Mouse (Mus musculus) testis, adult 2 months (tissue): Measurements from ENCODE around the gene Tmem132d.

ENCODE experiments used
- CTCF ChIP-seq: fragments of 200-500 bp; IDR thresholded peaks from 2 replicates; pipeline ENCODE4 v1.5.1; 2012; ENCODE audit warnings: low read depth, mild to moderate bottlenecking, inconsistent platforms, low read length, moderate library complexity; ENCODE audit not compliant: control insufficient read depth, insufficient read depth, insufficient replicate concordance
- POLR2A ChIP-seq: fragments of 200-500 bp; IDR thresholded peaks from 2 replicates; pipeline ENCODE4 v1.6.1; 2012; ENCODE audit warnings: low read depth, mild to moderate bottlenecking, inconsistent platforms, low read length, moderate library complexity; ENCODE audit not compliant: control insufficient read depth

GRCm38 (mm10) chr5:128235611-128236010 is 197.3 kb downstream of the Tmem132d start:
- TF ChIP-seq CTCF = no peak
- TF ChIP-seq POLR2A = no peak
